21 mouse cellular contexts compared by ENCODE assay signal in genomic region chr13:43744259-43744658, GRCm38 (mm10). TPM values are rescaled to one million over a fixed set of nuclear protein-coding genes. Genes with fewer than 3 reads are reported as not detected.
A peak's percentile ranks its signal among the peaks of the same experiment; 100 is the strongest.
DNase-seq lines count a peak whose midpoint lies in the region; TF ChIP-seq lines count a peak whose summit lies in the region.
"Had no signal": no experiment of that assay in that cellular context is flagged by ENCODE, and none has a peak within 500 bp of the region (broad histone marks: within the 10 kb centered on the region; RNA-seq: fewer than 3 reads in every experiment).

No protein-coding gene starts in this region.

- no peaks in the 10 kb centered on the region for H3K36me3 ChIP-seq in CH12.LX (replicated peaks in 1 of 2; ENCODE audit: control insufficient read depth in 1 of 2, insufficient read depth in 1 of 2, low read length in 1 of 2)
- H3K36me3 ChIP-seq: embryonic facial prominence, embryonic 12.5 days; forebrain, embryonic 12.5 days; G1E; heart, embryonic 15.5 days; hindbrain, embryonic 13.5 days had no signal

- peak; percentile 46; the same call in 1 of the 2 replicates for TF ChIP-seq EP300 in CH12.LX (IDR thresholded peaks at IDR 0.05; ENCODE audit: low read length)

- no peak overlapping the region for H3K4me3 ChIP-seq in CH12.LX (replicated peaks in 1 of 3; ENCODE audit: low read depth in 2 of 3, low read length in 2 of 3, poor library complexity in 1 of 3)
- H3K4me3 ChIP-seq in brown adipose tissue, adult 24 weeks (ENCODE audit: insufficient read depth, low read depth, low read length) = no peak overlapping the region
- H3K4me3 ChIP-seq: embryonic facial prominence, embryonic 12.5 days; forebrain, embryonic 12.5 days; heart, adult 2 months; heart, embryonic 15.5 days; hindbrain, embryonic 13.5 days had no signal

- TF ChIP-seq RAD21 in CH12.LX (IDR thresholded peaks at IDR 0.05; ENCODE audit: low read depth, low read length) = no peak

- H3K27me3 ChIP-seq in CH12.LX (replicated peaks) = no peaks in the 10 kb centered on the region
- H3K27me3 ChIP-seq: embryonic facial prominence, embryonic 12.5 days; forebrain, embryonic 12.5 days; heart, embryonic 15.5 days; hindbrain, embryonic 13.5 days had no signal

- peak; percentile 19 for DNase-seq in adrenal gland, postnatal 14 days
- no peak for DNase-seq in adrenal gland, postnatal 4 days (ENCODE audit: low spot score in 2 of 2)
- peak; percentile 40 for DNase-seq in CH12.LX (ENCODE audit: extremely low read depth)
- DNase-seq in lung, postnatal 36 days = peak; percentile 64
- DNase-seq in B cell, adult 2 months = no peak
- no peak for DNase-seq in kidney, adult 8-10 months
- DNase-seq: adrenal gland, adult 8-10 months; cerebellum, adult 11 months; cerebellum, adult 9-10 months; cerebellum, postnatal 25 days; gastrocnemius, postnatal 10 days; heart, adult 2 months; heart, postnatal 14 days had no signal

- H3K27ac ChIP-seq in CH12.LX (ENCODE audit: insufficient read depth, low read depth) = peak overlapping the region; percentile 57; the same call in 1 of the 2 replicates
- H3K27ac ChIP-seq in brown adipose tissue, adult 24 weeks (replicated peaks; ENCODE audit: low read depth, low read length) = peak overlapping the region; percentile 64
- H3K27ac ChIP-seq: embryonic facial prominence, embryonic 12.5 days; forebrain, embryonic 12.5 days; heart, adult 2 months; heart, embryonic 15.5 days; hindbrain, embryonic 13.5 days; hindbrain, postnatal 0 days had no signal

- H3K4me2 ChIP-seq in CH12.LX (ENCODE audit: insufficient read depth, low read depth, poor library complexity, severe bottlenecking) = peak overlapping the region; percentile 39; the same call in 1 of the 2 replicates
- H3K4me2 ChIP-seq: embryonic facial prominence, embryonic 12.5 days; forebrain, embryonic 12.5 days; heart, embryonic 11.5 days; heart, embryonic 15.5 days; hindbrain, embryonic 13.5 days had no signal

- dilution Hi-C loops in CH12.LX (cut with MboI; ENCODE audit: extremely low pct_ligation_motif_present, extremely low pct_unique_long_range_greater_than_20kb, low sequenced_read_pairs) = no loop called here

- in situ Hi-C loops in CH12.LX (cut with MboI; ENCODE audit: low pct_ligation_motif_present, low pct_unique_long_range_greater_than_20kb, low sequenced_read_pairs) = loop anchor here (25.0 kb wide), 1 partner anchor 382 kb away; the partner anchor contains the start of gene Sirt5

- H3K79me2 ChIP-seq in CH12.LX (replicated peaks; ENCODE audit: control insufficient read depth, extremely low read depth, insufficient read depth, poor library complexity, severe bottlenecking) = no peaks in the 10 kb centered on the region

- H3K9me3 ChIP-seq in CH12.LX (replicated peaks; ENCODE audit: low read length) = peaks cover 8% of the 10 kb centered on the region
- H3K9me3 ChIP-seq: forebrain, embryonic 12.5 days; G1E; heart, embryonic 15.5 days had no signal

- TF ChIP-seq CTCF in CH12.LX (conservative IDR thresholded peaks at IDR 0.05 in 1 of 2, IDR thresholded peaks at IDR 0.05 in 1 of 2; ENCODE audit: low read depth in 2 of 2, low read length in 2 of 2) = no peak

- TF ChIP-seq POLR2A in CH12.LX (IDR thresholded peaks at IDR 0.05; ENCODE audit: low read depth, low read length) = no peak

- H3K9ac ChIP-seq in CH12.LX (ENCODE audit: insufficient read depth, low read depth) = no peak overlapping the region
- H3K9ac ChIP-seq: embryonic facial prominence, embryonic 12.5 days; forebrain, embryonic 12.5 days; heart, embryonic 15.5 days; hindbrain, embryonic 13.5 days had no signal

- peaks cover 10 to 52% of the 10 kb centered on the region in 2 experiments for H3K4me1 ChIP-seq in CH12.LX (ENCODE audit: control insufficient read depth in 1 of 2, insufficient read depth in 2 of 2)
- peaks cover 6% of the 10 kb centered on the region for H3K4me1 ChIP-seq in brown adipose tissue, adult 24 weeks (ENCODE audit: control insufficient read depth, insufficient read depth, insufficient read length, low read length)
- H3K4me1 ChIP-seq: embryonic facial prominence, embryonic 12.5 days had no signal

TF ChIP-seq in CH12.LX, 34 proteins besides CTCF, POLR2A, EP300 and RAD21:
- no peak for TF ChIP-seq UBTF (IDR thresholded peaks at IDR 0.05; ENCODE audit: low read depth, low read length)
- no peak for TF ChIP-seq ZKSCAN1 (IDR thresholded peaks at IDR 0.05; ENCODE audit: borderline replicate concordance, low read depth, low read length)
- TF ChIP-seq MAX (IDR thresholded peaks at IDR 0.05; ENCODE audit: low read length) = 0 out of 2 replicates have a peak, but pooled peaks have one; percentile 17
- TF ChIP-seq MAFK (IDR thresholded peaks at IDR 0.05; ENCODE audit: insufficient replicate concordance, low read length) = 0 out of 2 replicates have a peak, but pooled peaks have one; percentile 48
- TF ChIP-seq SIN3A (IDR thresholded peaks at IDR 0.05; ENCODE audit: low read length) = peak; percentile 47
- no peak for TF ChIP-seq USF2 (conservative IDR thresholded peaks at IDR 0.05; ENCODE audit: low read depth, low read length)
- peak; percentile 71 for TF ChIP-seq ETS1 (conservative IDR thresholded peaks at IDR 0.05; ENCODE audit: low read depth, low read length)
- no peak; the same call in 1 of the 2 replicates for TF ChIP-seq HCFC1 (IDR thresholded peaks at IDR 0.05; ENCODE audit: low read depth, low read length)
- TF ChIP-seq NELFE (IDR thresholded peaks at IDR 0.05; ENCODE audit: low read depth, low read length) = no peak
- TF ChIP-seq TCF12 (IDR thresholded peaks at IDR 0.05; ENCODE audit: low read depth, low read length) = peak; percentile 52; the same call in 1 of the 2 replicates
- TF ChIP-seq MAZ (IDR thresholded peaks at IDR 0.05; ENCODE audit: low read depth, low read length) = 0 out of 2 replicates have a peak, but pooled peaks have one; percentile 32
- TF ChIP-seq MEF2A (IDR thresholded peaks at IDR 0.05; ENCODE audit: borderline replicate concordance, low read depth, low read length) = peak; percentile 66
- peak; percentile 18; the same call in 1 of the 2 replicates for TF ChIP-seq MXI1 (IDR thresholded peaks at IDR 0.05; ENCODE audit: low read depth, low read length)
- TF ChIP-seq IRF4 (IDR thresholded peaks at IDR 0.05; ENCODE audit: low read depth, low read length) = peak; percentile 84
- TF ChIP-seq KAT2A (IDR thresholded peaks at IDR 0.05; ENCODE audit: insufficient replicate concordance, low read length) = 0 out of 2 replicates have a peak, but pooled peaks have one; percentile 21
- TF ChIP-seq BHLHE40 (IDR thresholded peaks at IDR 0.05; ENCODE audit: low read depth, low read length) = peak; percentile 83
- peak; percentile 53; the same call in 1 of the 2 replicates for TF ChIP-seq CHD2 (IDR thresholded peaks at IDR 0.05; ENCODE audit: low read length)
- TF ChIP-seq JUND (conservative IDR thresholded peaks at IDR 0.05; ENCODE audit: low read depth, low read length) = no peak
- TF ChIP-seq PAX5 (IDR thresholded peaks at IDR 0.05; ENCODE audit: low read length) = no peak

RNA-seq across cellular contexts. Expression of gene Cd83, which starts 40.3 kb away (rescaled TPM):
- total RNA-seq in adrenal gland, postnatal 14 days (2021) = 2.5 and 4.8 TPM in 2 replicates
- total RNA-seq in adrenal gland, postnatal 4 days (2021) = 1 to 10 TPM; 8.2 to 8.4 TPM
- total RNA-seq in CH12.LX (2012; rRNA removed) = 103 and 129 TPM in 2 replicates
- 298 and 307 TPM in 2 replicates for total RNA-seq in CH12.LX (2014; rRNA removed)
- 106 and 109 TPM in 2 replicates for polyA plus RNA-seq in CH12.LX (2012; ENCODE audit: insufficient read length, low read depth)
- polyA plus RNA-seq in brown adipose tissue, adult 24 weeks (2012; ENCODE audit: insufficient read depth, insufficient read length, missing spikeins) = 5.6 and 6.7 TPM in 2 replicates
- polyA plus RNA-seq: G1E had no signal

Comparison
In these comparisons a context has a peak if more than half of its experiments do, and no peak if none do; other contexts are left out.
1. DNase-seq: peak in adrenal gland, postnatal 14 days (single experiment), CH12.LX (single experiment) and lung, postnatal 36 days (single experiment); none in adrenal gland, postnatal 4 days (0 of 2), B cell, adult 2 months (0 of 2) and kidney, adult 8-10 months (0 of 2).
2. RNA of gene Cd83, which starts 40.3 kb away (total RNA-seq): 103 to 307 TPM in CH12.LX; 8.2 to 8.4 TPM in adrenal gland, postnatal 4 days and 2.5 to 4.8 TPM in adrenal gland, postnatal 14 days; every median in the first group is over 10 times any median in the second.